Mouse (Mus musculus): ENCODE measurements around the gene Slc29a2. TPM values are rescaled to one million over a fixed set of nuclear protein-coding genes. Genes with fewer than 3 reads are reported as not detected.

The Slc29a2 gene
- polyA plus RNA-seq, 1 experiment from 2014 or later = 5.8 TPM

GRCm38 (mm10) chr19:5050047-5050905, 26.6 kb downstream of the Slc29a2 start, which contains the start of gene Rin1:
Rin1 (plus strand) TSS chr19:5050481.
- no peaks in the 10 kb centered on the region for H3K9me3 ChIP-seq
- H3K4me3 ChIP-seq = peak within 1 kb of the TSS; percentile 24
- H3K27me3 ChIP-seq = peaks cover 48% of the 10 kb centered on the region
- no peak within 1 kb of the TSS for H3K27ac ChIP-seq
- ATAC-seq (ENCODE audit: insufficient number of reproducible peaks, insufficient read depth, low FRiP score, low TSS enrichment, low read depth) = no peak
- WGBS = 14% methylated on average over 13 of the region's 14 CpGs
- H3K9ac ChIP-seq = peak within 1 kb of the TSS; percentile 54
- peak within 1 kb of the TSS; percentile 45 for H3K4me2 ChIP-seq
- H3K4me1 ChIP-seq = peaks cover 23% of the 10 kb centered on the region
- H3K36me3 ChIP-seq = peaks cover 43% of the 10 kb centered on the region

DNA sequence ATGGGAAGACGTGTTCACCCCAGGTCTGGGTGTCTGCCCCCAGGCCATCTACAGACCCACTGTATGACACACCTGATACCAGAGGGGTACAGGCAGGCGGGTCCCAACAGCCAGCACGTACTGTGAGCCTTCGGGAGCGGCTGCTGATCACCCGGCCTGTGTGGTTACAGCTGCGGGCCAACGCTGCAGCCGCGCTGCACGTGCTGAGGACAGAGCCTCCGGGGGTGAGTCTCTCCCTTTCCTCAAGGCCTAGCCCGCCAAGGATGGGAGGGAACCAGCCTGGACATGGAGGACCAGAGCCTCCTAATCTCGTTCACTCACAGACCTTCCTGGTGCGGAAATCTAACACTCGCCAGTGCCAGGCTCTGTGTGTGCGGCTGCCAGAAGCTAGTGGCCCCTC, 27.4 kb downstream of the Slc29a2 start:
- H3K4me2 ChIP-seq = peak overlapping the region; percentile 45
- H3K9me3 ChIP-seq = no peaks in the 10 kb centered on the region
- H3K4me1 ChIP-seq = peaks cover 24% of the 10 kb centered on the region
- ATAC-seq (ENCODE audit: insufficient number of reproducible peaks, insufficient read depth, low FRiP score, low TSS enrichment, low read depth) = no peak
- no peak overlapping the region for H3K27ac ChIP-seq
- H3K4me3 ChIP-seq = peak overlapping the region; percentile 24
- H3K36me3 ChIP-seq = peaks cover 35% of the 10 kb centered on the region
- peak overlapping the region; percentile 54; the same call in 1 of the 2 replicates for H3K9ac ChIP-seq
- WGBS = 7% methylated on average over 17 of the region's 17 CpGs
- peaks cover 48% of the 10 kb centered on the region for H3K27me3 ChIP-seq

GRCm38 (mm10) chr19:5051515-5051914, 27.9 kb downstream of the Slc29a2 start:
- Histone ChIP-seq H3K9me3 (no peaks in the 10 kb centered on the region), H3K4me1 (peaks cover 29% of the 10 kb centered on the region), H3K36me3 (peaks cover 31% of the 10 kb centered on the region), H3K9ac (peak overlapping the region; percentile 54; the same call in 1 of the 2 replicates), H3K4me3 (no peak overlapping the region), H3K27ac (no peak overlapping the region), H3K4me2 (peak overlapping the region; percentile 45), H3K27me3 (peaks cover 48% of the 10 kb centered on the region)
- ATAC-seq (ENCODE audit: insufficient number of reproducible peaks, insufficient read depth, low FRiP score, low TSS enrichment, low read depth) = no peak
- 33% methylated on average over 3 of the region's 3 CpGs for WGBS

- Histone ChIP-seq H3K9me3 (no peaks in the 10 kb centered on the region), H3K27me3 (peaks cover 48% of the 10 kb centered on the region), H3K4me1 (peaks cover 32% of the 10 kb centered on the region), H3K9ac (0 out of 2 replicates have a peak overlapping the region, but pooled peaks have one; percentile 3), H3K36me3 (peaks cover 23% of the 10 kb centered on the region), H3K4me2 (0 out of 2 replicates have a peak overlapping the region, but pooled peaks have one; percentile 45), H3K4me3 (no peak overlapping the region), H3K27ac (no peak overlapping the region)
- ATAC-seq (ENCODE audit: insufficient number of reproducible peaks, insufficient read depth, low FRiP score, low TSS enrichment, low read depth) = no peak
- WGBS = 34% methylated on average over 25 of the region's 25 CpGs
Measured at GRCm38 (mm10) chr19:5052166-5052822, 28.6 kb downstream of the Slc29a2 start.

GRCm38 (mm10) chr19:5052853-5053252, 29.2 kb downstream of the Slc29a2 start:
- peaks cover 17% of the 10 kb centered on the region for H3K36me3 ChIP-seq
- ATAC-seq (ENCODE audit: insufficient number of reproducible peaks, insufficient read depth, low FRiP score, low TSS enrichment, low read depth) = no peak
- H3K27me3 ChIP-seq = peaks cover 48% of the 10 kb centered on the region
- H3K4me1 ChIP-seq = peaks cover 34% of the 10 kb centered on the region
- H3K9me3 ChIP-seq = no peaks in the 10 kb centered on the region
- 0 out of 2 replicates have a peak overlapping the region, but pooled peaks have one; percentile 7 for H3K4me2 ChIP-seq
- H3K27ac ChIP-seq = no peak overlapping the region
- no peak overlapping the region for H3K4me3 ChIP-seq
- H3K9ac ChIP-seq = no peak overlapping the region
- WGBS = 56% methylated on average over 17 of the region's 17 CpGs

DNA sequence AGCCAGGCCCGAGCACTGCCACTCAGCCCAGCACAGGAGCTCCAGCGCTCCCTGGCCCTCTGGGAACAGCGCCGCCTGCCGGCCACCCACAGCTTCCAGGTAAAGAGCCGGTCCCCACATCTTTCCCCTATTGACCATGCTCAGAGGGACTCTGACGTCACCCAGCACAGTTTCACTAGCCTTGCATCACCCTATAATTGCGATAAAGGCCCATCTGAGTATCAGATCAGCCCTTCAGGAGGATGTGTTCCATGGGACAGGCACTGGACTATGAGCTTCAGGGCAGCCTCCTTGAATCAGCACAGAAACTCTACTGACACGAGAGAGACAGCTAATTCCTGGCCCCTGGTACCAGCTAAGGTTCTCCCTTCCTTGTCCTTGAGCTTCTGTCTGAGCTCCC, 30.2 kb downstream of the Slc29a2 start:
- Histone ChIP-seq H3K4me3 (no peak overlapping the region), H3K4me1 (peaks cover 45% of the 10 kb centered on the region)

GRCm38 (mm10) chr19:5056251-5056650, 32.6 kb downstream of the Slc29a2 start:
- no peak overlapping the region for H3K27ac ChIP-seq
- no peaks in the 10 kb centered on the region for H3K9me3 ChIP-seq
- peak overlapping the region; percentile 51; the same call in 1 of the 2 replicates for H3K9ac ChIP-seq
- H3K4me3 ChIP-seq = no peak overlapping the region
- peaks cover 33% of the 10 kb centered on the region for H3K27me3 ChIP-seq
- no peak for ATAC-seq (ENCODE audit: insufficient number of reproducible peaks, insufficient read depth, low FRiP score, low TSS enrichment, low read depth)
- WGBS = 10% methylated on average over 6 of the region's 6 CpGs
- H3K36me3 ChIP-seq = no peaks in the 10 kb centered on the region
- peaks cover 52% of the 10 kb centered on the region for H3K4me1 ChIP-seq
- H3K4me2 ChIP-seq = peak overlapping the region; percentile 17

More for the DNA sequence above, 30.2 kb downstream of the Slc29a2 start:
- Histone ChIP-seq H3K9ac (no peak overlapping the region), H3K27me3 (peaks cover 48% of the 10 kb centered on the region), H3K4me2 (no peak overlapping the region), H3K36me3 (peaks cover 8% of the 10 kb centered on the region), H3K27ac (no peak overlapping the region), H3K9me3 (no peaks in the 10 kb centered on the region)
- WGBS = 20% methylated on average over 9 of the region's 9 CpGs
- ATAC-seq (ENCODE audit: insufficient number of reproducible peaks, insufficient read depth, low FRiP score, low TSS enrichment, low read depth) = no peak

DNA sequence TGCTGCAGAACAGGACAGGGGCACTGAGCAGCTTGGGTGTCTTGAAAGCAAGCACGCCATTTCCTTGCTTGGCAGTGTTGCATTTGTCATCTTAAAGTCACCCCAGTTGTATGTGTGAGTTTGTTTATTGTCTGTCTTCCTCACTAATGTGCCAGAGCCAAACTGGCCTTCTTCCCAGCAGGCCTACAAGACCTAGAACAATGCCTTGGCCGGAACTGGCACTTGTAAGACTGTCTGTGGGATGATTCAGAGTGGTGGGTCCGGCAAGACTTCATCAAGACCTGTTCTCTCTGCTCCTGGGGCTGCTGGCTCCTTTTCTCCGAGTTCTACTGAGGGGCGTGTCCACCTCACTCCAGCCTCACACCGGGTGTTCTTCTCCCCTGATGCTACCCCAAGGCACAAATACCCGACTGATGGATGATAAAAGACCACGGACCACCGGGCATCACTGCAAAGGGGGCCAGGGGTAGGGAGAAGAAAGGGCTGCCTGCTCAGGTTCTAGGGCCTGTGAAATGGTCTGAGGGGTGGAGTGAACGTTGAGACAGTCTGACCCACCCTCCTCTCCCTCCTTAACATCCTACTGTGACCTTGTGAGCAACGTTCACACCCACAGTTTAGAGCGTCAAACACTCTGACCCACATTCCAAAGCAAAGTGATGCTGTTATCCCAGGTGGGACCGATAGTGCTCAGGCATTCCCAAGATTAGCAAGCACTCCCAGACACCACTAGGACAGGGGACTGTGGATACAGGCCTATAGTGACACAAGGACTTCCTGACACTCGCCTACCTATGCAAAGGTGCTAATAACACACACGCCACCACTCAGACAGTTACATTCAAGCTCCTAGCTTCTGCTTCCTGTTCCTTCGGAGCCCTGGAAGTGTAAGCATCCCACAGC, 34.5 kb downstream of the Slc29a2 start:
- no peak for ATAC-seq (ENCODE audit: insufficient number of reproducible peaks, insufficient read depth, low FRiP score, low TSS enrichment, low read depth)
- H3K4me3 ChIP-seq = no peak overlapping the region
- H3K9me3 ChIP-seq = no peaks in the 10 kb centered on the region
- H3K27me3 ChIP-seq = peaks cover 14% of the 10 kb centered on the region
- no peaks in the 10 kb centered on the region for H3K36me3 ChIP-seq
- WGBS = 30% methylated on average over 16 of the region's 16 CpGs
- H3K4me1 ChIP-seq = peaks cover 47% of the 10 kb centered on the region
- peak overlapping the region; percentile 87 for H3K27ac ChIP-seq
- peak overlapping the region; percentile 57 for H3K9ac ChIP-seq
- peak overlapping the region; percentile 16; the same call in 1 of the 2 replicates for H3K4me2 ChIP-seq

DNA sequence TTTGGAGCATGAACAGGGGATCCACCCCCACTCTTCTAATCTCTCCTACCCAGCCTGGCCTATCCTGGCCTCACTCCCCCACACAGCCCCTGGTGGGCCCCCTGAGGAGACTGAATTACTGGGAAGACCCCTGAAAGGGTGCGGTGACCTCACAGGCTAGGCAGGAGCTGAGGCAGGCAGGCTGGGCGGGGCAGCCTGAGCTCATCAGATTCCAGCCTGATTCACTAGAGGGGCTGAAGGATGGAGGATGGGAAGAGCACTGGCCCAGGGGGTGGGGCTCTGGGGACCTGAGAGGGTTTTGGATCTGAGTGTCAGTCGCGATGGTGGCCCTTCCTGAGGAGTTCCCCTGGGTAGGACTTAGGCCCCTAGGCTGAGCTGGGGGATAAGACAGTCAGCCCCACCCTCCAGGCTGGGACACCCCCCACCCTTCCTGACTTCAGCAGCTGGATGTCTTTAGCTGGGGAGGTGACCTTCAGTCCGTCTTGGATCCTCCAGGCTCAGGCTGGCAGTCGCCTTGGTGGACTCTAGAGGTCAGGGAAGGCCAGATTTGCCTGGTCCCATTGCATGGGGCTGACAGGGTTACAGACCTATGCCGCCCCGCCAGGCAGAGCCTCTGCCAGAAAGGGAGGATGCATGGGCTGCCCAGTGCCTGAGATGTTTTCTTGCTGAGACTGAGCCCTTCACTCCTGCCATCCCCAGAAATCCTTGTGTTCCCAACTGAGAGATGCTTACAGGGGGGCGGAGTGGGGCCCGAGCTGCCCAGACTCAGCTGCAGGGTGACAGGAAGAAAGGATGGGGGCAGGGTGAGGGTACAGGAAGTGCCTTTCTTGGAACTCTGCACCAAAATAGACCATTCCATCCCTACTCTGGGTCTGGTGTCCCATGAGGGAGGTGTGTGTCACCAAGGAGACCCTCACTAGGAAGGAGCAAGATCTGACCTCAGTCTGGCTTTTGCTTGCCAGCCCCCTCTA, 35.4 kb downstream of the Slc29a2 start:
- H3K27me3 ChIP-seq = peaks cover 5% of the 10 kb centered on the region
- peak overlapping the region; percentile 87 for H3K27ac ChIP-seq
- no peaks in the 10 kb centered on the region for H3K36me3 ChIP-seq
- H3K4me2 ChIP-seq = peak overlapping the region; percentile 16
- no peak for ATAC-seq (ENCODE audit: insufficient number of reproducible peaks, insufficient read depth, low FRiP score, low TSS enrichment, low read depth)
- WGBS = 11% methylated on average over 10 of the region's 10 CpGs
- H3K9me3 ChIP-seq = no peaks in the 10 kb centered on the region
- peak overlapping the region; percentile 57 for H3K9ac ChIP-seq
- no peak overlapping the region for H3K4me3 ChIP-seq
- H3K4me1 ChIP-seq = peaks cover 47% of the 10 kb centered on the region

Measured in embryonic facial prominence, embryonic 13.5 days (tissue).